8 mouse cellular contexts compared by ENCODE assay signal in genomic region chr1:92906779-92907631, GRCm38 (mm10). TPM values are rescaled to one million over a fixed set of nuclear protein-coding genes. Genes with fewer than 3 reads are reported as not detected.
DNase-seq lines count a peak whose midpoint lies in the region; ATAC-seq and TF ChIP-seq lines count a peak whose summit lies in the region.

Dusp28 (plus strand) TSS chr1:92906981.

- peaks cover 2% of the 10 kb centered on the region for H3K9me3 ChIP-seq in CH12.LX (replicated peaks; ENCODE audit: low read length)
- H3K9me3 ChIP-seq in forebrain, embryonic 10.5 days: no peaks in the 10 kb centered on the region
- H3K9me3 ChIP-seq in heart, embryonic 14.5 days (ENCODE audit: control insufficient read depth, low read length): no peaks in the 10 kb centered on the region
- H3K9me3 ChIP-seq in liver, embryonic 13.5 days (replicated peaks): no peaks in the 10 kb centered on the region
- no peaks in the 10 kb centered on the region for H3K9me3 ChIP-seq in stomach, embryonic 15.5 days

- in situ Hi-C loops in CH12.LX (cut with MboI; ENCODE audit: low pct_ligation_motif_present, low pct_unique_long_range_greater_than_20kb, low sequenced_read_pairs): no loop called here

- dilution Hi-C loops in CH12.LX (cut with MboI; ENCODE audit: extremely low pct_ligation_motif_present, extremely low pct_unique_long_range_greater_than_20kb, low sequenced_read_pairs): no loop called here

- H3K27ac ChIP-seq in CH12.LX (ENCODE audit: insufficient read depth, low read depth): peak within 1 kb of the TSS; percentile 71
- peak within 1 kb of the TSS; percentile 93 for H3K27ac ChIP-seq in forebrain, embryonic 10.5 days
- H3K27ac ChIP-seq in heart, embryonic 14.5 days (replicated peaks in 1 of 2; ENCODE audit: control insufficient read depth in 1 of 2, insufficient read depth in 1 of 2, low read depth in 2 of 2, low read length in 2 of 2): peak within 1 kb of the TSS; percentile 85
- H3K27ac ChIP-seq in liver, embryonic 13.5 days: peak within 1 kb of the TSS; percentile 88
- H3K27ac ChIP-seq in stomach, embryonic 15.5 days: peak within 1 kb of the TSS; percentile 94

- DNase-seq in CH12.LX (ENCODE audit: extremely low read depth): peak; percentile 86
- DNase-seq in c-Kit-positive CD71-negative TER-119-negative erythroid progenitor cells, embryonic 14.5 days (ENCODE audit: low read depth): peak; percentile 68
- peak; percentile 90 for DNase-seq in forebrain, embryonic 10.5 days (ENCODE audit: extremely low spot score, low spot score)
- peak; percentile 95 for DNase-seq in kidney, postnatal 14 days
- DNase-seq in liver, embryonic 13.5 days: peak; percentile 83
- peak; percentile 88 for DNase-seq in neural tube, embryonic 10.5 days (ENCODE audit: extremely low spot score, low spot score)

- peak; percentile 83 for TF ChIP-seq POLR2A in CH12.LX (IDR thresholded peaks at IDR 0.05; ENCODE audit: low read depth, low read length)

- H3K27me3 ChIP-seq in CH12.LX (replicated peaks): peaks cover 11% of the 10 kb centered on the region
- H3K27me3 ChIP-seq in forebrain, embryonic 10.5 days (ENCODE audit: poor library complexity, severe bottlenecking): peaks cover 29% of the 10 kb centered on the region
- H3K27me3 ChIP-seq in heart, embryonic 14.5 days (ENCODE audit: control insufficient read depth, insufficient read depth, low read length): 0 out of 2 replicates have a peak, but pooled peaks cover 5% of the 10 kb centered on the region
- peaks cover 13% of the 10 kb centered on the region for H3K27me3 ChIP-seq in liver, embryonic 13.5 days
- H3K27me3 ChIP-seq in stomach, embryonic 15.5 days (replicated peaks): no peaks in the 10 kb centered on the region

- peak within 1 kb of the TSS; percentile 92 for H3K4me2 ChIP-seq in CH12.LX (ENCODE audit: insufficient read depth, low read depth, poor library complexity, severe bottlenecking)
- peak within 1 kb of the TSS; percentile 77 for H3K4me2 ChIP-seq in heart, embryonic 14.5 days (ENCODE audit: low read length)
- H3K4me2 ChIP-seq in liver, embryonic 13.5 days: peak within 1 kb of the TSS; percentile 92
- H3K4me2 ChIP-seq in stomach, embryonic 15.5 days: peak within 1 kb of the TSS; percentile 89

- TF ChIP-seq CTCF in CH12.LX (conservative IDR thresholded peaks at IDR 0.05 in 1 of 2, IDR thresholded peaks at IDR 0.05 in 1 of 2; ENCODE audit: low read depth in 2 of 2, low read length in 2 of 2): peak in 1 of 2 experiments; percentile 61; a peak in 2 of 4 replicates

- peak; percentile 78 for ATAC-seq in heart, embryonic 14.5 days (ENCODE audit: insufficient number of reproducible peaks, insufficient read depth, low FRiP score, low read depth)
- peak; percentile 90 for ATAC-seq in liver, embryonic 13.5 days (ENCODE audit: low read depth)
- peak; percentile 90 for ATAC-seq in stomach, embryonic 15.5 days (ENCODE audit: insufficient read depth, low FRiP score, low read depth)

- no peaks in the 10 kb centered on the region for H3K79me2 ChIP-seq in CH12.LX (replicated peaks; ENCODE audit: control insufficient read depth, extremely low read depth, insufficient read depth, poor library complexity, severe bottlenecking)

- H3K9ac ChIP-seq in CH12.LX (ENCODE audit: insufficient read depth, low read depth): peak within 1 kb of the TSS; percentile 70
- peak within 1 kb of the TSS; percentile 86 for H3K9ac ChIP-seq in heart, embryonic 14.5 days (ENCODE audit: low read length)
- H3K9ac ChIP-seq in liver, embryonic 13.5 days: peak within 1 kb of the TSS; percentile 83
- H3K9ac ChIP-seq in stomach, embryonic 15.5 days: peak within 1 kb of the TSS; percentile 51

- no peak for TF ChIP-seq RAD21 in CH12.LX (IDR thresholded peaks at IDR 0.05; ENCODE audit: low read depth, low read length)

- H3K4me3 ChIP-seq in CH12.LX (replicated peaks in 1 of 3; ENCODE audit: low read depth in 2 of 3, low read length in 2 of 3, poor library complexity in 1 of 3): peak within 1 kb of the TSS; percentile 57 to 91 (median 79)
- H3K4me3 ChIP-seq in forebrain, embryonic 10.5 days: peak within 1 kb of the TSS; percentile 84
- peak within 1 kb of the TSS; percentile 86 to 88 for H3K4me3 ChIP-seq in heart, embryonic 14.5 days (ENCODE audit: control insufficient read depth in 1 of 2, insufficient read depth in 1 of 2, low read depth in 1 of 2, low read length in 2 of 2)
- H3K4me3 ChIP-seq in liver, embryonic 13.5 days (replicated peaks): peak within 1 kb of the TSS; percentile 78
- H3K4me3 ChIP-seq in stomach, embryonic 15.5 days (replicated peaks): peak within 1 kb of the TSS; percentile 80

- peaks cover 0 to 7% of the 10 kb centered on the region in 2 experiments for H3K36me3 ChIP-seq in CH12.LX (replicated peaks in 1 of 2; ENCODE audit: control insufficient read depth in 1 of 2, insufficient read depth in 1 of 2, low read length in 1 of 2)
- peaks cover 3% of the 10 kb centered on the region; the same call in 1 of the 2 replicates for H3K36me3 ChIP-seq in forebrain, embryonic 10.5 days (replicated peaks)
- H3K36me3 ChIP-seq in heart, embryonic 14.5 days (ENCODE audit: control insufficient read depth, insufficient read depth, low read length): no peaks in the 10 kb centered on the region
- peaks cover 5% of the 10 kb centered on the region; the same call in 1 of the 2 replicates for H3K36me3 ChIP-seq in liver, embryonic 13.5 days
- no peaks in the 10 kb centered on the region for H3K36me3 ChIP-seq in stomach, embryonic 15.5 days

- H3K4me1 ChIP-seq in CH12.LX (ENCODE audit: control insufficient read depth in 1 of 2, insufficient read depth in 2 of 2): peaks cover 16 to 35% of the 10 kb centered on the region in 2 experiments
- peaks cover 65% of the 10 kb centered on the region for H3K4me1 ChIP-seq in forebrain, embryonic 10.5 days
- peaks cover 21 to 23% of the 10 kb centered on the region in 2 experiments for H3K4me1 ChIP-seq in heart, embryonic 14.5 days (ENCODE audit: control insufficient read depth in 2 of 2, insufficient read depth in 2 of 2, low read length in 2 of 2)
- H3K4me1 ChIP-seq in liver, embryonic 13.5 days (replicated peaks): peaks cover 57% of the 10 kb centered on the region
- peaks cover 32% of the 10 kb centered on the region for H3K4me1 ChIP-seq in stomach, embryonic 15.5 days

- no peak for TF ChIP-seq EP300 in CH12.LX (IDR thresholded peaks at IDR 0.05; ENCODE audit: low read length)

- WGBS in forebrain, embryonic 10.5 days: under 1% methylated on average over 81 of the region's 81 CpGs
- under 1% methylated on average over 80 of the region's 81 CpGs for WGBS in heart, embryonic 14.5 days
- under 1% methylated on average over 81 of the region's 81 CpGs for WGBS in liver, embryonic 13.5 days (ENCODE audit: insufficient replicate concordance)
- WGBS in stomach, embryonic 15.5 days: 1% methylated on average over 79 of the region's 81 CpGs

TF ChIP-seq in CH12.LX, 34 proteins besides CTCF, POLR2A, EP300 and RAD21:
- TF ChIP-seq ZMIZ1 (IDR thresholded peaks at IDR 0.05; ENCODE audit: low read depth, low read length) (peak; percentile 83), NELFE (IDR thresholded peaks at IDR 0.05; ENCODE audit: low read depth, low read length) (peak; percentile 71), ELF1 (IDR thresholded peaks at IDR 0.05; ENCODE audit: low read depth, low read length) (peak; percentile 79), USF2 (conservative IDR thresholded peaks at IDR 0.05; ENCODE audit: low read depth, low read length) (no peak), TCF12 (IDR thresholded peaks at IDR 0.05; ENCODE audit: low read depth, low read length) (peak; percentile 71; the same call in 1 of the 2 replicates), MEF2A (IDR thresholded peaks at IDR 0.05; ENCODE audit: borderline replicate concordance, low read depth, low read length) (0 out of 2 replicates have a peak, but pooled peaks have one; percentile 12), TBP (conservative IDR thresholded peaks at IDR 0.05; ENCODE audit: low read depth, low read length) (0 out of 2 replicates have a peak, but pooled peaks have one; percentile 28), CHD2 (IDR thresholded peaks at IDR 0.05; ENCODE audit: low read length) (no peak), IRF4 (IDR thresholded peaks at IDR 0.05; ENCODE audit: low read depth, low read length) (peak; percentile 46; the same call in 1 of the 2 replicates), HCFC1 (IDR thresholded peaks at IDR 0.05; ENCODE audit: low read depth, low read length) (peak; percentile 75), SMC3 (IDR thresholded peaks at IDR 0.05; ENCODE audit: low read depth, low read length) (no peak), NRF1 (IDR thresholded peaks at IDR 0.05; ENCODE audit: low read depth, low read length) (peak; percentile 41; the same call in 1 of the 2 replicates), KAT2A (IDR thresholded peaks at IDR 0.05; ENCODE audit: insufficient replicate concordance, low read length) (peak; percentile 67; the same call in 1 of the 2 replicates), SIN3A (IDR thresholded peaks at IDR 0.05; ENCODE audit: low read length) (peak; percentile 84), MAX (IDR thresholded peaks at IDR 0.05; ENCODE audit: low read length) (0 out of 2 replicates have a peak, but pooled peaks have one; percentile 51)

RNA-seq across cellular contexts. Expression of gene Dusp28, which starts in this region (rescaled TPM):
- total RNA-seq in CH12.LX (2012; rRNA removed) (3.4 and 3.6 TPM in 2 replicates), CH12.LX (2014; rRNA removed) (3.2 and 4.6 TPM in 2 replicates)
- 2.6 and 3.6 TPM in 2 replicates for polyA plus RNA-seq in CH12.LX (2012; ENCODE audit: insufficient read length, low read depth)
- 14.3 and 14.8 TPM in 2 replicates for polyA plus RNA-seq in forebrain, embryonic 10.5 days (2016; fragmentation: Nextera tagmentation; extraction: Ambion mirVana)
- polyA plus RNA-seq in heart, embryonic 14.5 days (2014; fragmentation: Nextera tagmentation; extraction: Ambion mirVana): 15.6 and 16.5 TPM in 2 replicates
- 6.7 and 7.5 TPM in 2 replicates for polyA plus RNA-seq in liver, embryonic 13.5 days (2015; fragmentation: Nextera tagmentation; extraction: Ambion mirVana)
- 12.8 and 15.9 TPM in 2 replicates for polyA plus RNA-seq in stomach, embryonic 15.5 days (2015; fragmentation: Nextera tagmentation; extraction: Ambion mirVana)

Comparison
In these comparisons a context has a peak if more than half of its experiments do, and no peak if none do; other contexts are left out.
1. Peak in every context shown above with its lines: DNase-seq, ATAC-seq, H3K4me3 ChIP-seq and H3K27ac ChIP-seq.